Comparison of ENCODE assay signal across 8 mouse cellular contexts in the genomic region with DNA sequence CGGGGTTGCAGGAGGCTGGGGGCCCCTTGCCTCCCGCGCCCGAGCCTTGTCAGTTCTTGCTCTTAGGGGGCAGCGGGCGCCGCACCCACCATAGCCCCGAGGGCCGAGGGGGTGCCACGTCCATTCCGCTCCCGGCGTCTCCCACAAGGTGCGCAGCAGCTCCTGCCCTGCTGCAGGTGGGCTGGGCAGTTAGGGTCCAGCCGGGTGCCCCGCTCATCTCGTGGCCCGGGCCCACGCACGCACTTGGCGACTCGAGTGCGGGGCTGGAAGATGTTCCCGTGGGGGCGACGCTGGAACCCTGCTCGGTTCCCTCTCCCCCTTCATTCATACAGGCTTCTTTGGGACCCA. TPM values are rescaled to one million over a fixed set of nuclear protein-coding genes. Genes with fewer than 3 reads are reported as not detected.
DNase-seq lines count a peak whose midpoint lies in the region; ATAC-seq and TF ChIP-seq lines count a peak whose summit lies in the region.

No protein-coding gene starts in this region.

- H3K9ac ChIP-seq in ES-Bruce4 (ENCODE audit: low read depth, poor library complexity, severe bottlenecking): peak overlapping the region; percentile 79
- peak overlapping the region; percentile 93 for H3K9ac ChIP-seq in forebrain, embryonic 15.5 days (replicated peaks)
- peak overlapping the region; percentile 98 for H3K9ac ChIP-seq in liver, postnatal 0 days (replicated peaks)

- DNase-seq in heart, embryonic 10.5 days (ENCODE audit: low spot score): no peak
- no peak for DNase-seq in heart, postnatal 14 days
- DNase-seq in liver, postnatal 0 days: no peak
- DNase-seq in retina, postnatal 1 day: no peak
- no peak for DNase-seq in layer of hippocampus, postnatal 14 days (ENCODE audit: low spot score in 2 of 2)
- DNase-seq in gastrocnemius, postnatal 36 days: no peak

- ATAC-seq in forebrain, embryonic 15.5 days (replicated peaks): no peak
- ATAC-seq in liver, postnatal 0 days: peak; percentile 18

- peaks cover 26% of the 10 kb centered on the region for H3K4me1 ChIP-seq in heart, embryonic 10.5 days
- H3K4me1 ChIP-seq in ES-Bruce4 (ENCODE audit: control insufficient read depth, insufficient read depth, low read length): no peaks in the 10 kb centered on the region
- peaks cover 20% of the 10 kb centered on the region for H3K4me1 ChIP-seq in forebrain, embryonic 15.5 days
- H3K4me1 ChIP-seq in liver, postnatal 0 days (ENCODE audit: insufficient read depth): peaks cover 35% of the 10 kb centered on the region

- H3K27me3 ChIP-seq in heart, embryonic 10.5 days (ENCODE audit: insufficient read depth, poor library complexity, severe bottlenecking): no peaks in the 10 kb centered on the region
- no peaks in the 10 kb centered on the region for H3K27me3 ChIP-seq in ES-Bruce4 (ENCODE audit: control insufficient read depth, insufficient read depth, low read length, poor library complexity, severe bottlenecking)
- no peaks in the 10 kb centered on the region for H3K27me3 ChIP-seq in forebrain, embryonic 15.5 days
- no peaks in the 10 kb centered on the region for H3K27me3 ChIP-seq in liver, postnatal 0 days (ENCODE audit: insufficient read depth, low read length)

- peak overlapping the region; percentile 97 for H3K4me2 ChIP-seq in forebrain, embryonic 15.5 days (replicated peaks)
- H3K4me2 ChIP-seq in liver, postnatal 0 days (ENCODE audit: low read depth, low read length): peak overlapping the region; percentile 99

- H3K4me3 ChIP-seq in heart, embryonic 10.5 days: peak overlapping the region; percentile 96
- peak overlapping the region; percentile 64 for H3K4me3 ChIP-seq in ES-Bruce4 (ENCODE audit: low read depth, low read length)
- peak overlapping the region; percentile 95 for H3K4me3 ChIP-seq in forebrain, embryonic 15.5 days
- H3K4me3 ChIP-seq in liver, postnatal 0 days (ENCODE audit: low read depth, low read length): peak overlapping the region; percentile 97

- H3K27ac ChIP-seq in heart, embryonic 10.5 days: peak overlapping the region; percentile 95
- no peak overlapping the region for H3K27ac ChIP-seq in ES-Bruce4 (ENCODE audit: insufficient read depth, low read length)
- peak overlapping the region; percentile 87 for H3K27ac ChIP-seq in forebrain, embryonic 15.5 days (replicated peaks)
- H3K27ac ChIP-seq in liver, postnatal 0 days (ENCODE audit: low read depth): peak overlapping the region; percentile 96

- TF ChIP-seq EP300 in ES-Bruce4 (IDR thresholded peaks at IDR 0.05; ENCODE audit: insufficient read depth, low read depth, low read length): no peak
- TF ChIP-seq EP300 in liver, postnatal 0 days (IDR thresholded peaks at IDR 0.05; ENCODE audit: low read depth): no peak

- intact Hi-C loops in heart, postnatal 14 days (cut with DNase I): no loop called here
- intact Hi-C loops in gastrocnemius, postnatal 36 days (cut with DNase I): no loop called here

- 1% methylated on average over 27 of the region's 27 CpGs for WGBS in heart, embryonic 10.5 days
- WGBS in forebrain, embryonic 15.5 days: under 1% methylated on average over 27 of the region's 27 CpGs
- WGBS in liver, postnatal 0 days (ENCODE audit: insufficient replicate concordance): 0% methylated on average over 24 of the region's 27 CpGs

- H3K9me3 ChIP-seq in heart, embryonic 10.5 days: no peaks in the 10 kb centered on the region
- no peaks in the 10 kb centered on the region for H3K9me3 ChIP-seq in ES-Bruce4 (replicated peaks; ENCODE audit: control insufficient read depth, insufficient read depth, low read length, poor library complexity, severe bottlenecking)
- no peaks in the 10 kb centered on the region for H3K9me3 ChIP-seq in forebrain, embryonic 15.5 days
- H3K9me3 ChIP-seq in liver, postnatal 0 days (ENCODE audit: low read length): no peaks in the 10 kb centered on the region

- no peak for TF ChIP-seq POLR2A in ES-Bruce4 (IDR thresholded peaks at IDR 0.05; ENCODE audit: insufficient read depth, low read length)

- no peak for TF ChIP-seq CTCF in ES-Bruce4 (IDR thresholded peaks at IDR 0.05; ENCODE audit: low read depth, low read length)
- no peak for TF ChIP-seq CTCF in liver, postnatal 0 days (IDR thresholded peaks at IDR 0.05; ENCODE audit: low read depth)

- 0 out of 2 replicates have a peak, but pooled peaks cover 2% of the 10 kb centered on the region for H3K36me3 ChIP-seq in heart, embryonic 10.5 days
- no peaks in the 10 kb centered on the region for H3K36me3 ChIP-seq in ES-Bruce4 (ENCODE audit: control insufficient read depth, insufficient read depth, low read length, poor library complexity, severe bottlenecking)
- H3K36me3 ChIP-seq in forebrain, embryonic 15.5 days: no peaks in the 10 kb centered on the region
- no peaks in the 10 kb centered on the region for H3K36me3 ChIP-seq in liver, postnatal 0 days (replicated peaks; ENCODE audit: insufficient read depth, low read length)

RNA-seq across cellular contexts. Expression of gene Ubac2, which starts 0.4 kb away (rescaled TPM):
- polyA plus RNA-seq in heart, embryonic 10.5 days (2016; fragmentation: Nextera tagmentation; extraction: Ambion mirVana): 63.4 and 68.7 TPM in 2 replicates
- 10 to 100 TPM; 23.3 to 23.8 TPM for total RNA-seq in heart, postnatal 14 days (2021)
- polyA plus RNA-seq in ES-Bruce4 (2011; ENCODE audit: insufficient read depth, insufficient read length, low read depth, missing spikeins): 42.2 and 42.3 TPM in 2 replicates
- polyA plus RNA-seq in forebrain, embryonic 15.5 days (2015; fragmentation: Nextera tagmentation; extraction: Ambion mirVana): 51.8 and 53.5 TPM in 2 replicates
- polyA plus RNA-seq in liver, postnatal 0 days (2015; fragmentation: Nextera tagmentation; extraction: Ambion mirVana): 25.8 and 27.4 TPM in 2 replicates
- total RNA-seq in layer of hippocampus, postnatal 14 days (2021): 10 to 100 TPM; 48.9 to 49.7 TPM
- 10 to 100 TPM; 25.3 to 27.3 TPM for total RNA-seq in gastrocnemius, postnatal 36 days (2021)

RNA-seq across cellular contexts. Expression of gene Gpr18, which starts 36.7 kb away (rescaled TPM):
- 0.34 TPM in 1 of 2 replicates, not detected in the other for polyA plus RNA-seq in heart, embryonic 10.5 days (2016; fragmentation: Nextera tagmentation; extraction: Ambion mirVana)
- under 1 TPM in 1 of 2 experiments, not detected in 1; 0.39 TPM for total RNA-seq in heart, postnatal 14 days (2021)
- not detected in 2 replicates for polyA plus RNA-seq in ES-Bruce4 (2011; ENCODE audit: insufficient read depth, insufficient read length, low read depth, missing spikeins)
- 0.17 and 0.29 TPM in 2 replicates for polyA plus RNA-seq in forebrain, embryonic 15.5 days (2015; fragmentation: Nextera tagmentation; extraction: Ambion mirVana)
- 0.78 and 0.81 TPM in 2 replicates for polyA plus RNA-seq in liver, postnatal 0 days (2015; fragmentation: Nextera tagmentation; extraction: Ambion mirVana)
- total RNA-seq in layer of hippocampus, postnatal 14 days (2021): not detected
- total RNA-seq in gastrocnemius, postnatal 36 days (2021): not detected
